Mouse (Mus musculus) stomach, embryonic 15.5 days (tissue): ENCODE measurements at regions not wholly inside any gene's neighbourhood (a gene's known extent, or its start where the extent isn't known, plus 50 kb on each side); places are given as distances from the start of the nearest gene placed in this dataset.

ENCODE experiments used
- ATAC-seq: fragments of 200-750 bp; cut with Nextera tagmentation; 2 replicates; pipeline ENCODE4 v1.8.0; 2017; ENCODE audit warnings: low read depth, moderate number of reproducible peaks, moderate TSS enrichment; ENCODE audit not compliant: insufficient read depth, low FRiP score
- H3K27ac ChIP-seq: fragments of 300-500 bp; sonication (generic); 2 replicates; pipeline ENCODE4 v1.5.1; 2015; ENCODE audit warnings: mild to moderate bottlenecking, inconsistent platforms
- H3K27me3 ChIP-seq: fragments of 300-500 bp; sonication (generic); replicated peaks from 2 replicates; pipeline ENCODE4 v1.6.1; 2015; ENCODE audit warnings: inconsistent platforms
- H3K36me3 ChIP-seq: fragments of 300-500 bp; sonication (generic); 2 replicates; pipeline ENCODE4 v1.6.1; 2015; ENCODE audit warnings: inconsistent platforms
- H3K4me1 ChIP-seq: fragments of 300-500 bp; sonication (generic); 2 replicates; pipeline ENCODE4 v1.6.1; 2015; ENCODE audit warnings: inconsistent platforms
- H3K4me2 ChIP-seq: fragments of 300-500 bp; sonication (generic); 2 replicates; pipeline ENCODE4 v1.6.1; 2015; ENCODE audit warnings: mild to moderate bottlenecking, inconsistent platforms
- H3K4me3 ChIP-seq: fragments of 300-500 bp; sonication (generic); replicated peaks from 2 replicates; pipeline ENCODE4 v1.5.1; 2015; ENCODE audit warnings: inconsistent platforms
- H3K9ac ChIP-seq: fragments of 300-500 bp; sonication (generic); 2 replicates; pipeline ENCODE4 v1.6.1; 2015; ENCODE audit warnings: inconsistent platforms
- H3K9me3 ChIP-seq: fragments of 300-500 bp; sonication (generic); 2 replicates; pipeline ENCODE4 v1.6.1; 2016; ENCODE audit warnings: inconsistent platforms
- WGBS: fragments of 180-500 bp; shearing (Covaris S2); methylation state at CpG from one replicate; pipeline ENCODE4 v1.1.7; 2015; 5-methylcytosine and 5-hydroxymethylcytosine counted together

DNA sequence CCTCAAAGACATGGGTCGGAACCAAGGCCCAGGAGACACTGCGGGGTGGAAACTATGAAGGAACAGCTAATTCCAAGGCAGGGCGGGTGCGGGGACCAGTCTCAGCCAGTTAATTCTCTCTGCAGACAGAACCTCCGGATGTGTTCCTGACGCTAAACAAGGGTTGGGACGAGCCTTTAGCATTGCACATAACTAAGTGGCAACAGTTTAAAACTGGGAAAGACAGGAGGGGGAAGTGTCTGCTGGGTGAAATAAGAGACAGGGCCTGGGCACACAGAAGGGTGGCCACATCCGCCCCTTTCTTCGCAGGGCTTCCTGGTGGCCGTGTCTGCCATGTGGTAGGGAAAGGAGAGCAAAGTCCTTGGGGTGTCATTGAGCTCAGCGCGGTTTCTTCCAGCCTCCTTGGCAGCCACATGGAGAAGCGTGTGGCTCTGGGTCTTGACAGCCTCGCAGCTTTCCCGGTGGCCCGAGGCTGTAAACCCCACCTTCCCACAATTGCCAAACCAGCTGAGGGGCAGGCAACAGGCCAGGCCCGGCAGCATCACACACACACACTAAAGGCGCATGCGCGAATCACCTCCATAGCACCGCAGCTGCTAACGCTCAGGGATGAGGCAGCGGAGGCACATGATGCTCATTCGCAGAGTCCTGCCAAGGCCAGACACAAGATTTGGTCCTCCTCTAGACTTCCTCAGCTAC lies 95.8 kb downstream of the Cpn2 start:
- Histone ChIP-seq H3K36me3 (no peaks in the 10 kb centered on the region), H3K4me3 (no peak overlapping the region), H3K27ac (peak overlapping the region; percentile 83), H3K27me3 (no peaks in the 10 kb centered on the region), H3K9me3 (no peaks in the 10 kb centered on the region), H3K4me1 (peaks cover 41% of the 10 kb centered on the region), H3K9ac (no peak overlapping the region), H3K4me2 (peak overlapping the region; percentile 16; the same call in 1 of the 2 replicates)
- peak; percentile 28; the same call in 1 of the 2 replicates for ATAC-seq
- WGBS = 48% methylated on average over 24 of the region's 24 CpGs

DNA sequence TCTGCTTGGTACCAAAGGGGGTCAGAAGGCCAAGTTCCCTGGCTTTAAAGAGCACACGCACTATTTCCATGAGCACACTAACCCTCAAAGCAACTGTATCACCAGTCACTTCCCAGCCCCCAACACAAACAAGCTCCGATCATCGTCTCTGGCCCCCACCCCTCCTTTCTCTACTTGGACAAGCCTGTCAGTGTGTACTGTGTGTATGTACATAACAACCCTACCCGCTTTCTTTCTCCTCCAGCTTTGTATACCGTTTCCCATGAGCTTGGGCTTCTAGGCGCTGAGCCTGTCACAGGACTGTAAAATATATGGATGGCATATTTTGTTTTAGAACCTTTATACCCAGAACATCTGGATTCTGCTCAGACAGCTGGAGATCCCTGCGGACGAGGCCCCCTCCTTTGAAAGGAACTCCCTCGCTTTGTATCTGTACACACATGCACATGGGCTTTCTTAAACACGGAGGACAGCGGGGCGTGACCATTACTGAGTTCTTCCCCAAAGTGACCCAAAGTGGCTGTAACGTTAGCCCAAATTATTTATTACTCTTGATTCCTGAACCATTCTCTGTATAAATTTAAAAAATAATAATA lies 95.1 kb downstream of the Cpn2 start:
- ATAC-seq = peak; percentile 21
- H3K27ac ChIP-seq = peak overlapping the region; percentile 83
- 25% methylated on average over 13 of the region's 13 CpGs for WGBS
- H3K4me3 ChIP-seq = no peak overlapping the region
- no peaks in the 10 kb centered on the region for H3K27me3 ChIP-seq
- H3K9ac ChIP-seq = no peak overlapping the region
- no peaks in the 10 kb centered on the region for H3K9me3 ChIP-seq
- peak overlapping the region; percentile 16; the same call in 1 of the 2 replicates for H3K4me2 ChIP-seq
- no peaks in the 10 kb centered on the region for H3K36me3 ChIP-seq
- peaks cover 41% of the 10 kb centered on the region for H3K4me1 ChIP-seq

- no peaks in the 10 kb centered on the region for H3K9me3 ChIP-seq
- H3K36me3 ChIP-seq = no peaks in the 10 kb centered on the region
- H3K27ac ChIP-seq = peak overlapping the region; percentile 83
- H3K4me2 ChIP-seq = 0 out of 2 replicates have a peak overlapping the region, but pooled peaks have one; percentile 16
- H3K27me3 ChIP-seq = no peaks in the 10 kb centered on the region
- WGBS = 30% methylated on average over 9 of the region's 9 CpGs
- peaks cover 41% of the 10 kb centered on the region for H3K4me1 ChIP-seq
- peak; percentile 59 for ATAC-seq
- H3K9ac ChIP-seq = no peak overlapping the region
- no peak overlapping the region for H3K4me3 ChIP-seq
Measured at GRCm38 (mm10) chr16:30172798-30173202, 94.5 kb downstream of the Cpn2 start.

DNA sequence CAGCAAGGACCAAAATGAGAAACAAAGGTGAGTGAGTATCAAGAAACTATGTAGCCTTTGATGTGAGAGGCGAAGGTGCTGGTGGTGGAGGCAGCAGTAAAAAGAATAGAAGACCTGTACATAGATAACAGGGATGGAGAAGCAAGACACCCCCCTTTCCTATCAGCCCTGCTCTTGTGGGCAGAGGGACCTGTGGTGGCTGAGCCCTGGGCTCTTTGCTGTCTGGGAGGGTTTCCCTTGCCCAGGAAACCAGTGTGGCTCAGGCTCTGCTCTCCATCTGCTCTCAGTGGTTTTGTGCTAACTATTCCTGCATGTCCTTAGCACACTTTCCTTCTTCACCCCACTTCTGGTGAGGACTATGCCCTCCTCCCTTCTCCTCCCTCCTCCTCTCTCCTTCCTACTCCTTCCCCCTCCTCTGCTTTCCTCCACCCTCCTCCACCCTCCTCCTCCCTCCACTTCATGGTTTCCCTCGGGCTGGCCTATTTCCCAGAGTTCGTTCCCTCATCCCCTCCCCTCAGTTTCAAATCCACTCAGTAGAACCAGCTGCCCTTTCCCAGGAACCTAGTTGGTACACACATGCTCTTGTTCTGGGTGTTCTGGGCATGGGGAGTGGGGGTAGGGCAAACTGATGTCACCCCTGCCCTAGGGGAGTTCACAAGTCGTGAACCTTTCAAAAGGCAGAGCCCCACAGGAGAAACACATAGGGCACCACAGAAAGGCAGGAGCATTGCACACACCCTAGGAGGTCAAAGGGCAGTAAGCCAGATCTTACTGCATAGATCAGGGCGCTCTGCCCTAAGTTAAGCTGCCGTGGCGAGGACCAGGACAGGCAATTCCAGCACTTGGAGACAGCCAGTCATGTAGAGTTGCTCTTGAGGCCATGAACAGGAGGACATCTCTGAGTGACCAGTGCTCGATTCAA lies 93.1 kb downstream of the Cpn2 start:
- H3K9me3 ChIP-seq = no peaks in the 10 kb centered on the region
- H3K4me3 ChIP-seq = no peak overlapping the region
- no peak overlapping the region for H3K4me2 ChIP-seq
- H3K27ac ChIP-seq = peak overlapping the region; percentile 44
- 51% methylated on average over 8 of the region's 8 CpGs for WGBS
- H3K27me3 ChIP-seq = no peaks in the 10 kb centered on the region
- H3K36me3 ChIP-seq = no peaks in the 10 kb centered on the region
- H3K4me1 ChIP-seq = peaks cover 37% of the 10 kb centered on the region
- peak; percentile 27; the same call in 1 of the 2 replicates for ATAC-seq
- no peak overlapping the region for H3K9ac ChIP-seq

GRCm38 (mm10) chr16:30176306-30176705 lies 91.0 kb downstream of the Cpn2 start:
- ATAC-seq = no peak
- Histone ChIP-seq H3K4me3 (no peak overlapping the region), H3K36me3 (no peaks in the 10 kb centered on the region), H3K9ac (no peak overlapping the region), H3K9me3 (no peaks in the 10 kb centered on the region), H3K4me2 (no peak overlapping the region), H3K27me3 (no peaks in the 10 kb centered on the region), H3K27ac (no peak overlapping the region), H3K4me1 (peaks cover 32% of the 10 kb centered on the region)
- WGBS = 88% methylated on average over 5 of the region's 5 CpGs

GRCm38 (mm10) chr16:30177769-30178168 lies 89.5 kb downstream of the Cpn2 start:
- Histone ChIP-seq H3K4me3 (no peak overlapping the region), H3K4me1 (peaks cover 19% of the 10 kb centered on the region), H3K27ac (no peak overlapping the region), H3K9ac (no peak overlapping the region), H3K36me3 (no peaks in the 10 kb centered on the region), H3K27me3 (no peaks in the 10 kb centered on the region), H3K4me2 (no peak overlapping the region), H3K9me3 (no peaks in the 10 kb centered on the region)
- 82% methylated on average over 7 of the region's 7 CpGs for WGBS
- ATAC-seq = no peak

- no peak for ATAC-seq
- no peak overlapping the region for H3K27ac ChIP-seq
- WGBS = 56% methylated on average over 6 of the region's 6 CpGs
Measured at GRCm38 (mm10) chr16:30178596-30178995, 88.7 kb downstream of the Cpn2 start.

GRCm38 (mm10) chr16:30179504-30179976 lies 87.8 kb downstream of the Cpn2 start:
- H3K4me3 ChIP-seq = no peak overlapping the region
- no peak for ATAC-seq
- no peaks in the 10 kb centered on the region for H3K9me3 ChIP-seq
- H3K36me3 ChIP-seq = no peaks in the 10 kb centered on the region
- H3K9ac ChIP-seq = no peak overlapping the region
- H3K4me1 ChIP-seq = peaks cover 6% of the 10 kb centered on the region
- no peak overlapping the region for H3K4me2 ChIP-seq
- H3K27me3 ChIP-seq = no peaks in the 10 kb centered on the region
- 55% methylated on average over 5 of the region's 5 CpGs for WGBS
- no peak overlapping the region for H3K27ac ChIP-seq

More at GRCm38 (mm10) chr16:30178596-30178995, 88.7 kb downstream of the Cpn2 start:
- no peaks in the 10 kb centered on the region for H3K36me3 ChIP-seq
- no peaks in the 10 kb centered on the region for H3K27me3 ChIP-seq
- H3K4me3 ChIP-seq = no peak overlapping the region
- H3K4me2 ChIP-seq = no peak overlapping the region
- H3K9me3 ChIP-seq = no peaks in the 10 kb centered on the region
- H3K9ac ChIP-seq = no peak overlapping the region
- peaks cover 10% of the 10 kb centered on the region for H3K4me1 ChIP-seq

DNA sequence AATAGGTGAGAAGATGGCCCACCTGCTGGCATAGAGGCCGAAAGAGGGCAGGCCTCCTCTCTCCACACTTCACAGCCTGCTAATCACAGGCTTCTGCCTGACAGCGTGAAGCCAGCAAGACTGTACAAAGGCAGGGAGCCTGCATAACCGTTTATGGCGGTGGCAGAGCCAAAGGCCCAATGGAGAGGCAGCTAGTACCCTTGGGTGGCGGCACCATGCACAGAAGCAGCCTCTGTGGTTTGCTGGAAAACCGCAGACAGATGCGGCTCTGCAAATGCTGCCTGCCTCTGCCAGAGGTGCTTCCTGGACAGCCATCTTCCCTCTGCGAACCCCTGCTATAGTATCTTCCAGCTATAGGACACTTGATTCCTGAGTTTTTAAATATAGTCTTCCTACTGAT lies 86.2 kb downstream of the Cpn2 start:
- H3K4me1 ChIP-seq = peaks cover 21% of the 10 kb centered on the region
- no peak overlapping the region for H3K4me2 ChIP-seq
- H3K36me3 ChIP-seq = no peaks in the 10 kb centered on the region
- no peak for ATAC-seq
- no peaks in the 10 kb centered on the region for H3K27me3 ChIP-seq
- H3K4me3 ChIP-seq = no peak overlapping the region
- no peak overlapping the region for H3K27ac ChIP-seq
- H3K9ac ChIP-seq = no peak overlapping the region
- 75% methylated on average over 8 of the region's 8 CpGs for whole genome bisulfite sequencing
- no peaks in the 10 kb centered on the region for H3K9me3 ChIP-seq

- H3K27me3 ChIP-seq = no peaks in the 10 kb centered on the region
- 0 out of 2 replicates have a peak overlapping the region, but pooled peaks have one; percentile 9 for H3K9ac ChIP-seq
- H3K4me2 ChIP-seq = peak overlapping the region; percentile 24
- H3K36me3 ChIP-seq = no peaks in the 10 kb centered on the region
- H3K4me3 ChIP-seq = no peak overlapping the region
- H3K4me1 ChIP-seq = peaks cover 53% of the 10 kb centered on the region
- WGBS = 15% methylated on average over 18 of the region's 18 CpGs
- H3K27ac ChIP-seq = peak overlapping the region; percentile 81
- peak; percentile 67 for ATAC-seq
- no peaks in the 10 kb centered on the region for H3K9me3 ChIP-seq
Measured at GRCm38 (mm10) chr16:30184591-30185265, 82.6 kb downstream of the Cpn2 start.

GRCm38 (mm10) chr16:30185707-30186106 lies 81.6 kb downstream of the Cpn2 start:
- Histone ChIP-seq H3K4me1 (peaks cover 55% of the 10 kb centered on the region), H3K36me3 (no peaks in the 10 kb centered on the region), H3K27me3 (no peaks in the 10 kb centered on the region), H3K4me3 (no peak overlapping the region), H3K27ac (peak overlapping the region; percentile 81), H3K9ac (no peak overlapping the region), H3K9me3 (no peaks in the 10 kb centered on the region), H3K4me2 (no peak overlapping the region; the same call in 1 of the 2 replicates)
- ATAC-seq = no peak
- WGBS = 56% methylated on average over 7 of the region's 7 CpGs
